Mouse (Mus musculus) heart, embryonic 14.5 days (tissue): ENCODE data around the gene C2cd4d. TPM values are rescaled to one million over a fixed set of nuclear protein-coding genes. Genes with fewer than 3 reads are reported as not detected.

Experiments used
- ATAC-seq: fragments of 200-750 bp; cut with Nextera tagmentation; 2 replicates; pipeline ENCODE4 v1.8.0; 2017; ENCODE audit warnings: low read depth, moderate TSS enrichment; ENCODE audit not compliant: insufficient number of reproducible peaks, insufficient read depth, low FRiP score
- H3K27ac ChIP-seq, 2 experiments: fragments of 200-500 bp in 1 of 2; fragments of 300-500 bp in 1 of 2; sonication (generic) in 1 of 2; replicated peaks in 1 of 2; 2 replicates each; pipeline ENCODE4 v1.5.1; 2012 to 2014; ENCODE audit warnings: low read depth in 2 of 2, low read length in 2 of 2, control low read depth in 1 of 2, mild to moderate bottlenecking in 1 of 2, mixed read lengths in 1 of 2; ENCODE audit not compliant: control insufficient read depth in 1 of 2, insufficient read depth in 1 of 2
- H3K27me3 ChIP-seq: fragments of 300-500 bp; sonication (generic); 2 replicates; pipeline ENCODE4 v1.6.1; 2014; ENCODE audit warnings: mild to moderate bottlenecking, low read length, control low read depth; ENCODE audit not compliant: control insufficient read depth, insufficient read depth
- H3K36me3 ChIP-seq: fragments of 300-500 bp; sonication (generic); 2 replicates; pipeline ENCODE4 v1.6.1; 2014; ENCODE audit warnings: mild to moderate bottlenecking, control low read depth, low read length, mixed read lengths; ENCODE audit not compliant: control insufficient read depth, insufficient read depth
- H3K4me1 ChIP-seq, 2 experiments: fragments of 200-500 bp in 1 of 2; fragments of 300-500 bp in 1 of 2; sonication (generic) in 1 of 2; 2 replicates each; pipeline ENCODE4 v1.6.1; 2012 to 2014; ENCODE audit warnings: low read length in 2 of 2, control low read depth in 1 of 2, mixed read lengths in 1 of 2; ENCODE audit not compliant: control insufficient read depth in 2 of 2, insufficient read depth in 2 of 2
- H3K4me2 ChIP-seq: fragments of 300-500 bp; sonication (generic); 2 replicates; pipeline ENCODE4 v1.6.1; 2014; ENCODE audit warnings: mild to moderate bottlenecking, low read length
- H3K4me3 ChIP-seq, 2 experiments: fragments of 200-500 bp in 1 of 2; fragments of 300-500 bp in 1 of 2; sonication (generic) in 1 of 2; 2 replicates each; pipeline ENCODE4 v1.5.1; 2012 to 2014; ENCODE audit warnings: low read length in 2 of 2, mild to moderate bottlenecking in 2 of 2, control low read depth in 1 of 2, low read depth in 1 of 2, moderate library complexity in 1 of 2; ENCODE audit not compliant: control insufficient read depth in 1 of 2, insufficient read depth in 1 of 2
- H3K9ac ChIP-seq: fragments of 300-500 bp; sonication (generic); 2 replicates; pipeline ENCODE4 v1.6.1; 2014; ENCODE audit warnings: mild to moderate bottlenecking, low read length
- H3K9me3 ChIP-seq: fragments of 300-500 bp; sonication (generic); 2 replicates; pipeline ENCODE4 v1.6.1; 2016; ENCODE audit warnings: low read length, control low read depth; ENCODE audit not compliant: control insufficient read depth
- WGBS: fragments of 180-500 bp; shearing (Covaris S2); extraction: QIAGEN DNeasy Blood & Tissue Kit; methylation state at CpG from one replicate; pipeline ENCODE4 v1.1.7; 2014; 5-methylcytosine and 5-hydroxymethylcytosine counted together
- polyA plus RNA-seq: library from polyadenylated mRNA; unstranded; fragments of >200 nt; fragmentation: Nextera tagmentation; extraction: Ambion mirVana; gene quantifications from 2 replicates; pipeline ENCODE4 v1.2.1, GENCODE M21; 2014

Gene C2cd4d
- polyA plus RNA-seq, 1 experiment from 2014 or later, result 0.53 TPM

- Histone ChIP-seq H3K4me3 (no peak overlapping the region), H3K4me2 (no peak overlapping the region), H3K4me1 (peaks cover 11 to 21% of the 10 kb centered on the region in 2 experiments; a peak in 3 of 4 replicates), H3K27ac (no peak overlapping the region), H3K9ac (no peak overlapping the region), H3K36me3 (no peaks in the 10 kb centered on the region), H3K9me3 (no peaks in the 10 kb centered on the region), H3K27me3 (peaks cover 3% of the 10 kb centered on the region; the same call in 1 of the 2 replicates)
- no peak for ATAC-seq
- WGBS, result 62% methylated on average over 2 of the region's 2 CpGs
Observed at GRCm38 (mm10) chr3:94375146-94375545, 12.9 kb downstream of the C2cd4d start.

GRCm38 (mm10) chr3:94375861-94376260 lies 13.6 kb downstream of the C2cd4d start:
- peaks cover 3% of the 10 kb centered on the region; the same call in 1 of the 2 replicates for H3K27me3 ChIP-seq
- ATAC-seq, result no peak
- 38% methylated on average over 5 of the region's 5 CpGs for WGBS

GRCm38 (mm10) chr3:94377028-94377923 lies 15.0 kb downstream of the C2cd4d start:
- no peaks in the 10 kb centered on the region for H3K9me3 ChIP-seq
- peaks cover 8 to 11% of the 10 kb centered on the region in 2 experiments; a peak in 3 of 4 replicates for H3K4me1 ChIP-seq
- H3K27ac ChIP-seq, result no peak overlapping the region
- H3K4me3 ChIP-seq, result no peak overlapping the region
- no peak for ATAC-seq
- H3K36me3 ChIP-seq, result no peaks in the 10 kb centered on the region
- H3K27me3 ChIP-seq, result peaks cover 3% of the 10 kb centered on the region; the same call in 1 of the 2 replicates
- H3K9ac ChIP-seq, result no peak overlapping the region
- 11% methylated on average over 13 of the region's 13 CpGs for WGBS
- no peak overlapping the region for H3K4me2 ChIP-seq

More at GRCm38 (mm10) chr3:94375861-94376260, 13.6 kb downstream of the C2cd4d start:
- H3K4me1 ChIP-seq, result peaks cover 11 to 21% of the 10 kb centered on the region in 2 experiments; a peak in 3 of 4 replicates
- H3K4me2 ChIP-seq, result no peak overlapping the region
- H3K4me3 ChIP-seq, result no peak overlapping the region
- no peaks in the 10 kb centered on the region for H3K36me3 ChIP-seq
- H3K27ac ChIP-seq, result no peak overlapping the region
- no peak overlapping the region for H3K9ac ChIP-seq
- H3K9me3 ChIP-seq, result no peaks in the 10 kb centered on the region

GRCm38 (mm10) chr3:94379831-94380510 lies 17.7 kb downstream of the C2cd4d start:
- Histone ChIP-seq H3K4me3 (no peak overlapping the region), H3K27me3 (peaks cover 3% of the 10 kb centered on the region; the same call in 1 of the 2 replicates), H3K4me2 (no peak overlapping the region), H3K4me1 (no peaks in the 10 kb centered on the region; a peak in 1 of 4 replicates), H3K9me3 (no peaks in the 10 kb centered on the region), H3K36me3 (no peaks in the 10 kb centered on the region), H3K27ac (no peak overlapping the region), H3K9ac (no peak overlapping the region)
- ATAC-seq, result no peak
- 16% methylated on average over 9 of the region's 9 CpGs for WGBS

- Histone ChIP-seq H3K4me1 (no peaks in the 10 kb centered on the region; a peak in 1 of 4 replicates), H3K27me3 (no peaks in the 10 kb centered on the region), H3K9me3 (no peaks in the 10 kb centered on the region), H3K36me3 (no peaks in the 10 kb centered on the region), H3K9ac (no peak overlapping the region), H3K4me3 (no peak overlapping the region), H3K4me2 (no peak overlapping the region), H3K27ac (no peak overlapping the region)
- 57% methylated on average over 5 of the region's 5 CpGs for WGBS
- no peak for ATAC-seq
Observed at GRCm38 (mm10) chr3:94382308-94382707, 20.1 kb downstream of the C2cd4d start.

GRCm38 (mm10) chr3:94383476-94383875 lies 21.2 kb downstream of the C2cd4d start:
- H3K36me3 ChIP-seq, result no peaks in the 10 kb centered on the region
- H3K27ac ChIP-seq, result no peak overlapping the region
- no peaks in the 10 kb centered on the region; a peak in 1 of 4 replicates for H3K4me1 ChIP-seq
- H3K9me3 ChIP-seq, result no peaks in the 10 kb centered on the region
- H3K4me3 ChIP-seq, result no peak overlapping the region
- H3K9ac ChIP-seq, result no peak overlapping the region
- no peaks in the 10 kb centered on the region for H3K27me3 ChIP-seq
- WGBS, result 55% methylated on average over 3 of the region's 3 CpGs
- H3K4me2 ChIP-seq, result no peak overlapping the region
- no peak for ATAC-seq

- no peak overlapping the region for H3K9ac ChIP-seq
- H3K4me2 ChIP-seq, result no peak overlapping the region
- H3K9me3 ChIP-seq, result no peaks in the 10 kb centered on the region
- no peak overlapping the region for H3K27ac ChIP-seq
- no peak for ATAC-seq
- WGBS, result 61% methylated on average over 4 of the region's 4 CpGs
- no peaks in the 10 kb centered on the region for H3K27me3 ChIP-seq
- no peaks in the 10 kb centered on the region for H3K4me1 ChIP-seq
- H3K36me3 ChIP-seq, result no peaks in the 10 kb centered on the region
- no peak overlapping the region for H3K4me3 ChIP-seq
Observed at GRCm38 (mm10) chr3:94386671-94387070, 24.4 kb downstream of the C2cd4d start.
